Mouse (Mus musculus): ENCODE measurements around the gene Slc43a3.

Slc43a3 gene

GRCm38 (mm10) chr2:84937491-84938150, 1.2 kb downstream of the Slc43a3 start:
- DNase-seq (ENCODE audit: low spot score) = no peak

GRCm38 (mm10) chr2:84938249-84938946, 2.0 kb downstream of the Slc43a3 start:
- no peak for DNase-seq (ENCODE audit: low spot score)

GRCm38 (mm10) chr2:84939306-84939705, 2.9 kb downstream of the Slc43a3 start:
- no peak for DNase-seq (ENCODE audit: low spot score)

- DNase-seq (ENCODE audit: low spot score) = no peak
These were observed 3.3 kb downstream of the Slc43a3 start for GRCm38 (mm10) chr2:84939711-84940110.

GRCm38 (mm10) chr2:84941332-84941731, 5.0 kb downstream of the Slc43a3 start:
- no peak for DNase-seq (ENCODE audit: low spot score)

GRCm38 (mm10) chr2:84941795-84942194, 5.4 kb downstream of the Slc43a3 start:
- DNase-seq (ENCODE audit: low spot score) = no peak

GRCm38 (mm10) chr2:84947154-84947771, 10.9 kb downstream of the Slc43a3 start:
- DNase-seq (ENCODE audit: low spot score) = no peak

- DNase-seq (ENCODE audit: low spot score) = no peak
These were observed 11.9 kb downstream of the Slc43a3 start for GRCm38 (mm10) chr2:84948252-84948651.

- DNase-seq (ENCODE audit: low spot score) = no peak
These were observed 12.3 kb downstream of the Slc43a3 start for GRCm38 (mm10) chr2:84948721-84949120.

- DNase-seq (ENCODE audit: low spot score) = no peak
These were observed 14.6 kb downstream of the Slc43a3 start for GRCm38 (mm10) chr2:84951027-84951426.

GRCm38 (mm10) chr2:84952251-84952650, 15.9 kb downstream of the Slc43a3 start:
- DNase-seq (ENCODE audit: low spot score) = no peak

- DNase-seq (ENCODE audit: low spot score) = no peak
These were observed 16.3 kb downstream of the Slc43a3 start for GRCm38 (mm10) chr2:84952693-84953092.

GRCm38 (mm10) chr2:84955435-84955834, 19.1 kb downstream of the Slc43a3 start:
- DNase-seq (ENCODE audit: low spot score) = no peak

- no peak for DNase-seq (ENCODE audit: low spot score)
These were observed 19.9 kb downstream of the Slc43a3 start for GRCm38 (mm10) chr2:84956274-84956673.

GRCm38 (mm10) chr2:84958588-84959264, 22.3 kb downstream of the Slc43a3 start:
- DNase-seq (ENCODE audit: low spot score) = no peak

- no peak for DNase-seq (ENCODE audit: low spot score)
These were observed 24.9 kb downstream of the Slc43a3 start for GRCm38 (mm10) chr2:84961300-84961699.

GRCm38 (mm10) chr2:84961901-84962300, 25.5 kb downstream of the Slc43a3 start:
- no peak for DNase-seq (ENCODE audit: low spot score)

GRCm38 (mm10) chr2:84962906-84963507, 26.6 kb downstream of the Slc43a3 start:
- DNase-seq (ENCODE audit: low spot score) = no peak

GRCm38 (mm10) chr2:84964111-84964801, 27.9 kb downstream of the Slc43a3 start:
- DNase-seq (ENCODE audit: low spot score) = no peak

- DNase-seq (ENCODE audit: low spot score) = no peak
These were observed 31.1 kb downstream of the Slc43a3 start for GRCm38 (mm10) chr2:84967318-84967991.

- DNase-seq (ENCODE audit: low spot score) = no peak
These were observed 39.2 kb downstream of the Slc43a3 start for GRCm38 (mm10) chr2:84975580-84975979.

Measured in testis, postnatal 14 days (tissue).